ENCODE assay signal across 8 mouse cellular contexts in the genomic region with DNA sequence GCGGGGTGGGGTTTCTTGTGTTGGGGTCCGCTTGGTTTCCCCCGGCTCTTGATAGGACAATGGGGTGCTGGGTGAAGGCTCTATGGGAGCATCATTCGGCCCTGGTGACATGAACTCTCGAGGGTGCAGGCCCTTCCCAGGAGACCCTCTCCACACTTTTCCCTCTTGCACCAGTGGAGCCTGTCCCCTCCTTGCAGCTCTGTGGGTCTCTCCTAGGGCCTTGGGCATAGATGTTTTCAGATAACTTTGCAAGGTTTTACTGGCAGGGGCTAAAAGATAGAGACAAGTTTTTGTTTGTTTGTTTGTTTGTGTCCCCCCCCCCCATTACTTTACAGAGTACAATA. TPM values are rescaled to one million over a fixed set of nuclear protein-coding genes. Genes with fewer than 3 reads are reported as not detected.
A peak's percentile ranks its signal among the peaks of the same experiment; 100 is the strongest.
DNase-seq lines count a peak whose midpoint lies in the region; ATAC-seq lines count a peak whose summit lies in the region.

No protein-coding gene starts in this region.

- H3K4me3 ChIP-seq in heart, embryonic 14.5 days (ENCODE audit: control insufficient read depth in 1 of 2, insufficient read depth in 1 of 2, low read depth in 1 of 2, low read length in 2 of 2), result peak overlapping the region; percentile 62 to 79
- peak overlapping the region; percentile 59 for H3K4me3 ChIP-seq in hindbrain, embryonic 11.5 days (ENCODE audit: low read depth, low read length)
- peak overlapping the region; percentile 62 for H3K4me3 ChIP-seq in midbrain, embryonic 12.5 days

- no peak; the same call in 1 of the 2 replicates for ATAC-seq in heart, embryonic 14.5 days (ENCODE audit: insufficient number of reproducible peaks, insufficient read depth, low FRiP score, low read depth)
- ATAC-seq in hindbrain, embryonic 11.5 days (ENCODE audit: low FRiP score), result peak; percentile 84
- ATAC-seq in midbrain, embryonic 12.5 days (ENCODE audit: low FRiP score, low read depth), result no peak; the same call in 1 of the 2 replicates
- ATAC-seq in CD4-positive, CD25-positive, alpha-beta regulatory T cell, adult 4 months, result no peak

- H3K9me3 ChIP-seq in heart, embryonic 14.5 days (ENCODE audit: control insufficient read depth, low read length), result no peaks in the 10 kb centered on the region
- no peaks in the 10 kb centered on the region for H3K9me3 ChIP-seq in hindbrain, embryonic 11.5 days (ENCODE audit: control insufficient read depth, low read length)
- H3K9me3 ChIP-seq in midbrain, embryonic 12.5 days, result no peaks in the 10 kb centered on the region

- no peak overlapping the region for H3K27ac ChIP-seq in heart, embryonic 14.5 days (replicated peaks in 1 of 2; ENCODE audit: control insufficient read depth in 1 of 2, insufficient read depth in 1 of 2, low read depth in 2 of 2, low read length in 2 of 2)
- no peak overlapping the region for H3K27ac ChIP-seq in hindbrain, embryonic 11.5 days (ENCODE audit: low read depth, low read length)
- no peak overlapping the region for H3K27ac ChIP-seq in midbrain, embryonic 12.5 days (replicated peaks)

- WGBS in heart, embryonic 14.5 days, result 8% methylated on average over 5 of the region's 5 CpGs
- WGBS in hindbrain, embryonic 11.5 days, result 1% methylated on average over 5 of the region's 5 CpGs
- WGBS in midbrain, embryonic 12.5 days, result 2% methylated on average over 5 of the region's 5 CpGs

- DNase-seq in heart, postnatal 4 days, result no peak
- DNase-seq in WW6 (ENCODE audit: low read depth, low spot score), result peak; percentile 1
- DNase-seq in hindbrain, embryonic 11.5 days (ENCODE audit: low spot score), result no peak
- DNase-seq in urinary bladder, postnatal 14 days (ENCODE audit: low spot score), result no peak
- DNase-seq in kidney, postnatal 25 days, result no peak

- peak overlapping the region; percentile 83 for H3K9ac ChIP-seq in heart, embryonic 14.5 days (ENCODE audit: low read length)
- H3K9ac ChIP-seq in hindbrain, embryonic 11.5 days (ENCODE audit: low read depth, low read length), result peak overlapping the region; percentile 83
- peak overlapping the region; percentile 68 for H3K9ac ChIP-seq in midbrain, embryonic 12.5 days (replicated peaks)

- no peaks in the 10 kb centered on the region; a peak in 1 of 4 replicates for H3K4me1 ChIP-seq in heart, embryonic 14.5 days (ENCODE audit: control insufficient read depth in 2 of 2, insufficient read depth in 2 of 2, low read length in 2 of 2)
- no peaks in the 10 kb centered on the region for H3K4me1 ChIP-seq in hindbrain, embryonic 11.5 days (replicated peaks; ENCODE audit: control insufficient read depth, insufficient read depth, low read length)
- H3K4me1 ChIP-seq in midbrain, embryonic 12.5 days, result peaks cover 3% of the 10 kb centered on the region

- no peaks in the 10 kb centered on the region for H3K27me3 ChIP-seq in heart, embryonic 14.5 days (ENCODE audit: control insufficient read depth, insufficient read depth, low read length)
- no peaks in the 10 kb centered on the region for H3K27me3 ChIP-seq in hindbrain, embryonic 11.5 days (ENCODE audit: control insufficient read depth, insufficient read depth, low read length)
- no peaks in the 10 kb centered on the region for H3K27me3 ChIP-seq in midbrain, embryonic 12.5 days

- H3K36me3 ChIP-seq in heart, embryonic 14.5 days (ENCODE audit: control insufficient read depth, insufficient read depth, low read length), result no peaks in the 10 kb centered on the region
- no peaks in the 10 kb centered on the region for H3K36me3 ChIP-seq in hindbrain, embryonic 11.5 days (ENCODE audit: control insufficient read depth, insufficient read depth, low read length)
- H3K36me3 ChIP-seq in midbrain, embryonic 12.5 days, result no peaks in the 10 kb centered on the region

- H3K4me2 ChIP-seq in heart, embryonic 14.5 days (ENCODE audit: low read length), result peak overlapping the region; percentile 78
- peak overlapping the region; percentile 94 for H3K4me2 ChIP-seq in hindbrain, embryonic 11.5 days (replicated peaks; ENCODE audit: low read depth, low read length)
- peak overlapping the region; percentile 96 for H3K4me2 ChIP-seq in midbrain, embryonic 12.5 days (replicated peaks)

RNA-seq across cellular contexts. Expression of gene Plscr4, which starts 0.9 kb away (rescaled TPM):
- polyA plus RNA-seq in heart, embryonic 14.5 days (2014; fragmentation: Nextera tagmentation; extraction: Ambion mirVana), result 5.4 and 5.6 TPM in 2 replicates
- 10 to 100 TPM; 10.1 TPM for total RNA-seq in heart, postnatal 4 days (2021)
- 1.9 and 2.1 TPM in 2 replicates for polyA plus RNA-seq in hindbrain, embryonic 11.5 days (2014; fragmentation: Nextera tagmentation; extraction: Ambion mirVana)
- 1.0 and 1.3 TPM in 2 replicates for polyA plus RNA-seq in midbrain, embryonic 12.5 days (2016; fragmentation: Nextera tagmentation; extraction: Ambion mirVana)
- 1 to 10 TPM; 1.3 to 1.5 TPM for polyA plus RNA-seq in CD4-positive, CD25-positive, alpha-beta regulatory T cell, adult 4 months (2017; shearing (Covaris generic))
